Mouse (Mus musculus) small intestine, adult 2 months (tissue): Measurements from ENCODE around the gene Gsap. TPM values are rescaled to one million over a fixed set of nuclear protein-coding genes. Genes with fewer than 3 reads are reported as not detected.
"Not testable (repeated sequence)": the region's sequence is repeated elsewhere in the genome, so short reads cannot be mapped to it uniquely, and the experiment has no call there.

Source experiments
- H3K27ac ChIP-seq: fragments of 200-500 bp; 2 replicates; pipeline ENCODE4 v1.5.1; 2012; ENCODE audit warnings: low read depth, low read length, control low read depth, inconsistent platforms; ENCODE audit not compliant: insufficient read depth
- H3K27me3 ChIP-seq: fragments of 200-500 bp; 2 replicates; pipeline ENCODE4 v1.6.1; 2012; ENCODE audit warnings: mild to moderate bottlenecking, moderate library complexity, low read length, inconsistent platforms; ENCODE audit not compliant: control insufficient read depth, insufficient read depth
- H3K36me3 ChIP-seq: fragments of 200-500 bp; 2 replicates; pipeline ENCODE4 v1.6.1; 2012; ENCODE audit warnings: mild to moderate bottlenecking, low read length, control low read depth, inconsistent platforms; ENCODE audit not compliant: control insufficient read depth, insufficient read depth
- H3K4me1 ChIP-seq: fragments of 200-500 bp; 2 replicates; pipeline ENCODE4 v1.6.1; 2012; ENCODE audit warnings: low read length, inconsistent platforms, mixed read lengths; ENCODE audit not compliant: control insufficient read depth, insufficient read depth, insufficient read length
- H3K4me3 ChIP-seq: fragments of 200-500 bp; 2 replicates; pipeline ENCODE4 v1.5.1; 2012; ENCODE audit warnings: low read depth, mild to moderate bottlenecking, control low read depth, inconsistent platforms, low read length, moderate library complexity
- CTCF ChIP-seq: fragments of 200-500 bp; IDR thresholded peaks from 2 replicates; pipeline ENCODE4 v1.5.1; 2012; ENCODE audit warnings: low read depth, mild to moderate bottlenecking, control low read depth, inconsistent platforms, low read length, moderate library complexity, mixed read lengths; ENCODE audit not compliant: insufficient replicate concordance, insufficient read length; ENCODE audit errors: extremely low read depth
- POLR2A ChIP-seq: fragments of 200-500 bp; IDR thresholded peaks from 2 replicates; pipeline ENCODE4 v1.6.1; 2012; ENCODE audit warnings: low read depth, mild to moderate bottlenecking, control low read depth, inconsistent platforms, low read length, moderate library complexity
- WGBS: fragments of 180-500 bp; shearing (Covaris S2); methylation state at CpG from one replicate; pipeline ENCODE4 v1.1.7; 2018; 5-methylcytosine and 5-hydroxymethylcytosine counted together
- polyA plus RNA-seq: library from polyadenylated mRNA; depleted of rRNA; stranded (reverse); fragments of >200 nt; gene quantifications from 2 replicates; pipeline ENCODE4 v1.2.3, GENCODE M21; 2012

The Gsap gene
- polyA plus RNA-seq, 1 experiment: 0.68 TPM

DNA sequence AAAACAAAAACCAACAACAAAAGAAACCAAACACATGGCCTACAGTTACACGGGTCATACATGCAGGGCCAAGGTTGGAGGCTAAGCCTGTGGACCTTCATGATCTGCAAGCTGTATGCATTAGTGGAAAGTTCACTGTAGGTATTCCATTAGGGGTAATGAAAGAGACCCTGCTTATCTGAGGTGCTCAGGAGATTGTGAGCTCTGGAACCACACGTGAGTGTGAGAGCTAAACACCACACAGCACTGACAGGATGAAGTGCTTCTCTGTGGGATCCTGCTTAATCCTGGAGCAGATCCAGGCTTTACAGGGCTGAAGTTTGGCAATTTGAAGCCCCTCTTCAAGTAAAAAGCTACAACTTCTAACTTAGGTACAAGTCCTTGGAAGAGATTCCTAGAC, 134.1 kb downstream of the Gsap start:
- no peak overlapping the region for H3K27ac ChIP-seq
- 72% methylated on average over 2 of the region's 2 CpGs for WGBS
- no peak overlapping the region for H3K4me3 ChIP-seq
- H3K27me3 ChIP-seq: no peaks in the 10 kb centered on the region
- TF ChIP-seq CTCF (no peak), POLR2A (no peak)
- no peaks in the 10 kb centered on the region for H3K36me3 ChIP-seq
- no peaks in the 10 kb centered on the region for H3K4me1 ChIP-seq

DNA sequence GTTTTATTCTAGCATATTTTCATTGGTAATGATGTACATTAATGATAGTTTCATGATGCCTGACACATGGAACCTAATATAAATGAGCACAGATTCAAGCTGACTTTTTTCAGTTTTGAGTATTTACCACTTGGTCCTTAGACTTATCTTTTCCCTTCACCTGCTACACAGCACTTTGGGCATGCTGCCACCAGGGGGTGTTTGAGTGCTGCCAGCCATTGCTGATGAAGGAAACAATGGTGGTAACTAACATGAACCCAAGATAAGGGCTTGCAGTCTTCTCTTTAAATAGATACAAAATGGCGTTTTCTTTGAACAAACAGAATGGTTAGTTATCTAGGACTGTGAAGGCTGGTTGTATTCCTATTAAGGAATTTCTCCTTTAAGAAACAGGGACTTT, 140.4 kb downstream of the Gsap start:
- Histone ChIP-seq H3K27ac (no peak overlapping the region), H3K4me3 (no peak overlapping the region), H3K4me1 (no peaks in the 10 kb centered on the region), H3K36me3 (no peaks in the 10 kb centered on the region), H3K27me3 (no peaks in the 10 kb centered on the region)
- no peak for TF ChIP-seq POLR2A
- peak; percentile 93; the same call in 1 of the 2 replicates for TF ChIP-seq CTCF
- WGBS: 12% methylated on average over 1 of the region's 1 CpGs

DNA sequence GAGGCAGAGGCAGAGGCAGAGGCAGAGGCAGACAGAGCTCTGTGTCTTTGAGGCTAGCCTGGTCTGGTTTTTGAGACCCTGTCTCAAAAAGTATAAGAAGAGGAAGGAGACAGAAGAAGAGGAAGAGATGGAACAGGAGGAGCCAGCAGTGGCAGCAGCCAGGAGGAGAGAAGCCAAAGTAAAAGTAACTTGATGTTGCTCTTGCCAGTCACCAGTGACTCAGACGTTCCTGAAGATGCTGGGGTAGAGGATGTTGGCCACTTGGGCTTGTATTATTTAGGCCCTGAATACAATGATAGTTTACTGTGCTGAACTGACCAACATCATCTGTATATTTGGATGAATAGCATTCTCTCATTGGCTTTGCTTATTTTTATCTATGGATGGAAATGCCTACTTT, 142.5 kb downstream of the Gsap start:
- 75% methylated on average over 1 of the region's 1 CpGs for WGBS
- peaks cover 6% of the 10 kb centered on the region; the same call in 1 of the 2 replicates for H3K4me1 ChIP-seq
- H3K27ac ChIP-seq: no peak overlapping the region
- no peaks in the 10 kb centered on the region for H3K36me3 ChIP-seq
- no peaks in the 10 kb centered on the region for H3K27me3 ChIP-seq
- TF ChIP-seq POLR2A (no peak), CTCF (no peak)
- H3K4me3 ChIP-seq: no peak overlapping the region

DNA sequence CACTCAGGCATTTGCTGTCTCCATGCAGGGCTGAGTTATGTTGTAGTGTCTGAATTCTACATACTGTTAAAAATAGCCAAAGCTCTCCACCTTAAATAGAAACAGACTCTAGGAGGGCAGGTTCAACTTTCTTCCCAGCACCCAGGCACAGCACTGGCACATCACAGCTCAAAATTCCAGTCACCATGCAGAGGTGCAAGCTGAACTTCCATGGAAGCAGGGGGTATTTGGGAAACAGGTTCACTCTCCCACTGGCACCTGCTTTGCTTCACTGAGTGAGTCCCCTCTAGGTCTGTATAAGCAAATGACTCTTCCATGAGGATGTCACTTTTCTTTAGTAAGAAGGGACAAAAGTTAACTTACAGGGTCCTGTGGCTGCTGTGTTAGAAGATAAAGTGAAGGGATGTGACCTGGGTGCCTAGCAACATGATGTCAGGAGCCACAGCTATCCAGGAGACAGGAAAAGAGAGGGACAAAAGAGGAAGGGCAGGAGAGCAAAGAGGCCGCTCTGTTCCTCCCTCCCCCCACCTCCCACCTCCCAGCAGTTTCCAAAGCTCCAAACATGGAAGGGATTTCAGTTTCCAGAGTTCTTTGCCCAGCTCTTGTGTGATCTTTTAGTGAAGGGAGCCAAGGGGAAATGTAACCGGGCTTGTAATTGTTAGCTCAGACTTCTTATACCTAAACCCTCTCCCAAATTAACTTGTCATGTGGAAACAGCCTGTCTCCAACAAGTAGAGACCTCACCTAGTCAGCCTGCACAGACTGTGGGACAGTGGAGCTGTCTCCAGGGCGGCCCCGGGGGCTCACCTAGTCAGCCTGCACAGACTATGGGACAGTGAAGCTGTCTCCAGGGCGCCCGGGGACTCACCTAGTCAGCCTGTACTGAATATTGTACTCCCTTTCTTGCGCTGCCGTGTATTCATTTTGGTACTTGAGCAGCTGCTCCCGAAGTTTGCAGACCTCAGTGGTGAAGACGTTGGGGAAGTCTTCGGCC, 143.9 kb downstream of the Gsap start:
- H3K4me3 ChIP-seq: no peak overlapping the region
- peaks cover 6% of the 10 kb centered on the region; the same call in 1 of the 2 replicates for H3K4me1 ChIP-seq
- 79% methylated on average over 11 of the region's 11 CpGs for WGBS
- peak overlapping the region; percentile 33; the same call in 1 of the 2 replicates for H3K27ac ChIP-seq
- H3K27me3 ChIP-seq: no peaks in the 10 kb centered on the region
- H3K36me3 ChIP-seq: no peaks in the 10 kb centered on the region
- no peak for TF ChIP-seq CTCF
- TF ChIP-seq POLR2A: no peak

DNA sequence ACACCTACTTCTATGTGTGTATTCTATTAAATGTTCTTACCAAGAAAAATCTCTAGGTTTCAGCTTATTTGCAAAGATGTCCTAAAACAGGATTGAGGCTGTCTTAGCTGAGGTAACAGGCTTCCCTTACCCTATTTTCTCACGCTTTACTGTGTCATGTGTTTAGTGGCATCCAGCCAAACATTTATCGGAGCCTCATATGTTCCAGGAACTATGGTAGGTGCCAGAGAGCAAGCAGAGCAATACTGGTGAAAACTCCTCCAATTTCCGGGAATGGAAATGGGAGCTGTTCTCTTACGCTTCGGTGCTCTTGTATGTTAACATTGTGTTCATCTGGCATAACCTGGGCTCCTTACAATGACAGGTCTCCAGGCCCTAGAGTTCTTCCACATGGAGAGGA, 145.6 kb downstream of the Gsap start:
- Histone ChIP-seq H3K4me3 (no peak overlapping the region), H3K27ac (peak overlapping the region; percentile 64), H3K4me1 (peaks cover 6% of the 10 kb centered on the region; the same call in 1 of the 2 replicates), H3K27me3 (no peaks in the 10 kb centered on the region), H3K36me3 (no peaks in the 10 kb centered on the region)
- 20% methylated on average over 5 of the region's 5 CpGs for WGBS
- TF ChIP-seq CTCF: no peak
- no peak for TF ChIP-seq POLR2A

DNA sequence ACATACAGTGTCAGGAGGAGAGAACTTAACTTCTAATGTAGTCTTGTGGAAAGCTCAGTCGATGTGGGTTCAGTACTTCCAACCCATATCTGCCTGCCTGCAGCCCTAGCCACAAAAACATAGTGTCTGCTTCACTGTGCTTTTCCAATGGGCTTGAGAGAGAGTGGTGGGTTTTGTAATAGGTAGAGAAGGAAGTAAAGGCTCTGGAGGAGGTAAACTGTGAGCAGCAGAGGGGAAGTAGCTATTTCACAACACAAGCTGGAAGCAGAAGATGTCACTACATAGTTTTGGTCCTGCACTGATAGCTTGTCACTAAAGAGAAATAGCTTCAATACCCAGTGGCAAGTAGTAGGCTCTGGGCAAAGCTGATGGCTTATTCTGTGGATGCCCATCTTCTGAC, 146.1 kb downstream of the Gsap start:
- H3K27ac ChIP-seq: peak overlapping the region; percentile 64
- TF ChIP-seq CTCF (no peak), POLR2A (no peak)
- no peaks in the 10 kb centered on the region for H3K36me3 ChIP-seq
- peaks cover 6% of the 10 kb centered on the region; the same call in 1 of the 2 replicates for H3K4me1 ChIP-seq
- no peaks in the 10 kb centered on the region for H3K27me3 ChIP-seq
- no peak overlapping the region for H3K4me3 ChIP-seq
- WGBS: 59% methylated on average over 1 of the region's 1 CpGs

DNA sequence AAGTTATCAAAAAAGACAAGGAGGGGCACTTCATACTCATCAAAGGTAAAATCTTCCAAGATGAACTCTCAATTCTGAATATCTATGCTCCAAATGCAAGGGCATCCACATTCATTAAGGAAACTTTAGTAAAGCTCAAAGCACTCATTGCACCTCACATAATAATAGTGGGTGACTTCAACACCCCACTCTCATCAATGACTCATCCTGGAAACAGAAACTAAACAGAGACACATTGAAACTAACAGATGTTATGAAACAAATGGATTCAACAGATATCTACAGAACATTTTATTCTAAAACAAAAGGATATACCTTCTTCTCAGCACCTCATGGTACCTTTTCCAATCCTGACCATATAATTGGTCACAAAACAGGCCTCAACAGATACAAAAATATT, 156.2 kb downstream of the Gsap start:
- not testable (repeated sequence) for H3K27me3 ChIP-seq, H3K36me3 ChIP-seq, H3K4me1 ChIP-seq, H3K27ac ChIP-seq, H3K4me3 ChIP-seq
